Mouse (Mus musculus): ENCODE measurements around the gene Rimbp3. TPM values are rescaled to one million over a fixed set of nuclear protein-coding genes. Genes with fewer than 3 reads are reported as not detected.
A peak's percentile ranks its signal among the peaks of the same experiment; 100 is the strongest.
"Not testable (repeated sequence)": the region's sequence is repeated elsewhere in the genome, so short reads cannot be mapped to it uniquely, and the experiment has no call there.

The Rimbp3 gene
- under 1 TPM in 1 of 2 experiments, not detected in 1; 0.10 TPM for total RNA-seq (2021)
- long read RNA-seq, experiment 1 = 0 reads
- long read RNA-seq, experiment 2 = 0 reads

DNA sequence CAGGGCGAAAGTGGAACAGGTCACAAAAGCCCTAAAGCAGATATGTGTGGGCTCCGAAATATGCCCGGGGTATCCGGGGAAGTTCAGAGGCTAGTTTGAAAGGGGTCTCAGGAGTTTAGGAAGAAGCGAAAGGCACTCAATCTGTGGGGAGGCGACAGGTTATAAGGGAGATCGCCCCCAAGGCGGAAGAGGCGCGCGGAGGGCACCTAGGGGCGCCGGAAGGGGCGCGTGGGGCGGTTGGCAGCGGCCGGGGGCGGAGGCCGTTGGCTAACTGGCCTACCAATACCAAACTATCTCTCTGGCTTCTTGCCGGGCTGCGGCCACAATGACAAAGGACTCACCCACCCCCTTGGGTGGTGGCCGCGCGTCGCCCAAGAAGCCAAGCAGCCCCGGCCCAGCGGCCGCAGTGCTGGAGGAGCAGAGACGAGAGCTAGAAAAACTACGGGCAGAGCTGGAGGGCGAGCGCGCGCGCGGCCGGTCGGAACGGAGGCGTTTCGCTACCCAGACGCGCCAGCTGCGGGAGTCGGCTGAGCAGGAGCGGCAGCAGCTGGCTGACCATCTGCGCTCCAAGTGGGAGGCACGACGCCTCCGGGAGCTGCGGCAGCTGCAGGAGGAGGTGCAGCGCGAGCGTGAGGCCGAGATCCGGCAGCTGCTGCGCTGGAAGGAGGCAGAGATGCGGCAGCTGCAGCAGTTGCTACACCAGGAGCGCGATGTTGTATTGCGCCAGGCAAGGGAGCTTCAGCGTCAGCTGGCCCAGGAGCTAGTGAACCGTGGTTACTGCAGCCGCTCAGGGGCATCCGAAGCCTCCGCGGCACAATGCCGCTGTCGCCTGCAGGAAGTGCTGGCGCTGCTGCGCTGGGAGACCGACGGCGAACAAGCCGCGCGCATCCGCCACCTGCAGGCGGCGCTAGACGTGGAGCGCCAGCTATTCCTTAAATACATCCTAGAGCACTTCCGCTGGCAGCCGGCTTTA, at the start of gene Rimbp3:
TSS of gene Rimbp3 (plus strand) at position 215 of the 973 bp plus-strand sequence.
- intact Hi-C loops (cut with DNase I; ENCODE audit: low total_unique reads) = no loop called here

DNA sequence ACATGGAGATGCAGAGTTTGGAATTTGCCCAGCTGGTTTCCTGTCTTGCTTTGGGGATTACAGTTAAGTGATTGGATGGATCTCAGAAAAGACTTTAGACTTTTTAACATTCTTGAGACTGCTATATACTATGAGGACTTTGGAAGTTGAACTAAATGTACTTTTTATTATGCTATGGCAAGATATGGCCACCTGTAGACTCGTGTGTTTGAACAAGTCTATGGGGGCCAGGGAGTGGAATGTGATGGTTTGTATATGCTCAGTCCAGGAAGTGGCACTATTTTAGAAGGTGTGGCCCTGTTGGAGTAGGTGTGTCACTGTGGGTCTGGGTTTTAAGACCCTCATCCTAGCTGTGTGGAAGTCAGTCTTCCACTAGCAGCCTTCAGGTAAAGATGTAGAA, 42.9 kb upstream of the Rimbp3 start:
- DNase-seq; intact Hi-C loops (cut with DNase I; ENCODE audit: low total_unique reads): not testable (repeated sequence)

More for the DNA sequence above, at the start of gene Rimbp3:
- DNase-seq = peak; percentile 79

DNA sequence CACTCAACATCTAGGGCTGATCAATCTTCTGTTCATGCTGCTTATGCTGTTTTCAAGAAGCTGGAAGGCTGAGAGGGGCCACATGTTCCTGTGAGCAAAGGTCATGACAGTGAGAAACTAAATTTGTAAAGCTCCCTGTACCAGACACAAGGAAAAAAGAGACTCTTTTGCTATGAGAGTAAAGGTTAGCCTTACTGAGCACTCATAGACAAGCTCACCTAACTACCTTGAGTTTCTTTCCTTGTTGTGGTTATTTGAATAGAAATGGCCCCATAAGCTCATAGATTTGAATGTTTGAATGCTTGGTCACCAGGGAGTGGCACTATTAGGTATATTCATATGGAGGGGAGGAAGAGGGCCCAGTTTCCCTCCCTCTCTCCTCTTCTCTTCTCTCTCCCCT, 41.2 kb upstream of the Rimbp3 start:
- DNase-seq = no peak
- intact Hi-C loops (cut with DNase I; ENCODE audit: low total_unique reads) = no loop called here

DNA sequence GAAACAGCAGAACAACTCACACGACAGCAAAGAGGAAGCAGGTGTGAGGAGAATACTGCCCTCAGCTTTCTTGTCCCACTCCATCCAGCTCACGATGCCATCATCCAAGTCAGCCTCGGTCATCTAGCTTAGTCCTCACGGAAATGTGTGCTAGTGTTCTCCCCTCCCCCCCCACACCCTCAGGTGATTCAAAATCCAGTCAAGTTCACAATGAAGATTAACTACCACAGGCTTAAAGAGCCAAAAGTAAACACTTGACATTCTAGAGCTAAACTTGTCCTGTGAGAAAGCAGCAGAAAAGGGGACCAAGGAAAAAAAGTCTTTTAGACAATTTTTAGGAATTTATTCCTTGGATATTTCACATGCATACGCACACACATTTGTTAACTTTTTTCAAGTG, 40.4 kb upstream of the Rimbp3 start:
- intact Hi-C loops (cut with DNase I; ENCODE audit: low total_unique reads) = no loop called here
- DNase-seq = no peak

DNA sequence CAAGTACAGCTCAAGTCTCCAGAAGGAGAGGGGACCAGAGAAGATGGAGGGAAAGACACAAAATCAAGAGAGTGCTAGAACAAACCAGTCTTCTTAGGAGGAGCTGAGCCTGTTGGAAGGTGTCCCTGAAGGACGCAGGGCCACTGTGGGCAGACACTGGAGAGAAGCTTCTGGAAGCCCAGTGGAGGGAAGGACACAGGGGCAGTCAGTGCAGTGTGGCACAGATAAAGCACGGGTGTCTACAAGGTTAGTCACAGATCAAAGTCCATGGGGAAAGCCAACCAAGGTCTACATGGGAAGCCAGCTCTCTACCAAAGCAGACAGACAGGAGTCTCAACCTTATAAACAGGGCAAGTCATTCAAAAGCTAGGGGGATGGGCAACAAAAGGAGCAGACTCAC, 32.6 kb upstream of the Rimbp3 start:
- intact Hi-C loops (cut with DNase I; ENCODE audit: low total_unique reads) = no loop called here
- DNase-seq = no peak

DNA sequence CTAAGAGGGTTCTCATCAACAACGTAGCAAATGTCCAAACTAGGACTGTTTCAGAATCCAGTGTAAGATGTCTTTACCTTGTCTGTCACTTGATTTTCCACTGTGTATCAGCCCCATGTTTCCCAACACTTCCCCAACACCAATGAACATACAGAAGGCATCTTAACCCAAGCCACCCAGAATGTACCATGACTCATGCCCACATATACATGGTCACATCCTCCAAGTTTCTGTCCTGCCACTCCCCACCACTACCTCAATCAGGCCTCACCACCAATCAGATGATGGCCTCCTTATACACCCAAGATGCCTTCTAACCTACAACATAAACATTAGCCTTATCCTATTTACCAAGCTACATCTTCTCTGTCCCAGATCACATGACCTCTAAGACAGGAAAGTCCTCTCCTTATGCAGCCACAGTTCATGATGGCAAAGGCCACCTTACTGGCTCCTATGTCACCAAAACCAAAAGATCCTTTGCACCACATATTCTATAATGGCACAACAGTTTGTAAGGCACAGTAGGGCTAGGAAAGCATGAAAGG, 30.7 kb upstream of the Rimbp3 start:
- intact Hi-C loops (cut with DNase I; ENCODE audit: low total_unique reads) = no loop called here
- no peak for DNase-seq

DNA sequence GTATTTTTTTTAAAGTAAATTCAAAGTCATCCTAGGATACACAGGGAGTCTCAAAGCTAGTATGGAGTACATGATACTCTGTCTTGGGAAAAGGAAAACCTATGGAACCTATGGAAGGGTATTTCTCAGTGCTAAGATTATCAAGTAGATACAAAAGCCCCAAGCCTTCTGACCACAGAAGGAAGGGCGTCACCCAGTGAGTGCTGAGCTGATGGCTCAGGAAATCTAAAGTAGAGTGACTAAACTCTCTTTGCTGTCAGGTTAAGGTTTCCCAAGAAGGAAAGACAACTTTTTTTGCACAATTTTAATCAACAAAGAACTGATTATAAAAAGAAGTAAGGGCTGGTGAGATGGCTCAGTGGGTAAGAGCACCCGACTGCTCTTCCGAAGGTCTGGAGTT, 28.7 kb upstream of the Rimbp3 start:
- intact Hi-C loops (cut with DNase I; ENCODE audit: low total_unique reads) = no loop called here
- no peak for DNase-seq

DNA sequence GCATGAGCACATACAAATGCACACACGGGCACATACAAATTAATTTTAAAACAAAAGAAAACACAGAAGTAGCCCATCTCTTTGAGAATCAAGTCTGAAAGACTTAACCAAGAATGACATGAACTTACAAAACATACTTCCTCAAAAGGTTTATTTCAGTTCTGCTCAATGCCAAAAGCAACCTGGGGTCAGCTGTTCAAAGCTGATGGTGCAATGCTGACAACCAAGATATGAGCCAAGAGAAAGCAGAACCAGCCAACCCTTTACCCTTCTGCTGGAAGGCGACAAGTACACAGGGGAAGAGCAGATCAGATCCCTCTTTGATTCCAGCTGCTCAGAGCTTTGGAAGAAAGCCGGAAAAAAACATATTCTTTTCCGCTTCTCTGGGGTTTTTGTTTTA, 27.0 kb upstream of the Rimbp3 start:
- no peak for DNase-seq
- intact Hi-C loops (cut with DNase I; ENCODE audit: low total_unique reads) = no loop called here

DNA sequence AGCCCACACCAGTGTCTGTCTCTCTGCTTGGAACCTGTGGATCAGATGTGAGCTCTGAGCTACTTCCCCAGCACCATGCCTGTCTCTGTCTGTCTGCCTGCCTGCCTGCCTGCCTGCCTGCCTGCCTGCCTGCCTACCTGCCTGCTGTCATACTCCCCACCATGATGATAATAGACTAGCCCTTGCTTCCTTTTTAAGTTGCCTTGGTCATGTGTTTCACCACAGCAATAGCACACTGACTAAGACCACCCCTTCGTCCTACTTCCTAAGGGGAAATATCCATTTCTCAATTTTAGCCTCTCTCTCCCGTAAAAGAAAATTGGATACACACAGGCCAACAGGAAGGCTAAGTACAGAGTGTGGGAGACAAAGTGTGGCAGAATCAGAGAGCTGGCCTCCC, 26.3 kb upstream of the Rimbp3 start:
- DNase-seq = no peak
- intact Hi-C loops (cut with DNase I; ENCODE audit: low total_unique reads) = no loop called here

DNA sequence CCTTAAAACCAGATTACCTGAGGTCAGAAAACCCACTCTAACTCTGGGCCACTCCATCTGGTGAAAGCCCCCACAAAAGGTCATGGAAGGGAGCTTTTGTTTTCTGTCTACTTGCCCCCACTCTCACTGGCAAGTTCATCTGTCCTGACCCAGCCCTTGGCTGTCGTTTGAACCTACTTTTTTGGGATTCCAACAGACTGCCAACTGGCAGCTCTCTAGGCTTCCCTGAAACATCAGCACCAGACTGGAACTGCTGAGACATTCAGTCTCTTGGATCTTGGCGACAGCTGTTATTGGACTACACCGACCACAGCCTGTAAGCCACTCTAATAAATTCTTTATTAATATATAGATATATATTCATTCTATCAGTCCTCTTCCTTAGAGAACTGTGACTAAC, 25.4 kb upstream of the Rimbp3 start:
- DNase-seq = peak; percentile 10
- intact Hi-C loops (cut with DNase I; ENCODE audit: low total_unique reads) = no loop called here

DNA sequence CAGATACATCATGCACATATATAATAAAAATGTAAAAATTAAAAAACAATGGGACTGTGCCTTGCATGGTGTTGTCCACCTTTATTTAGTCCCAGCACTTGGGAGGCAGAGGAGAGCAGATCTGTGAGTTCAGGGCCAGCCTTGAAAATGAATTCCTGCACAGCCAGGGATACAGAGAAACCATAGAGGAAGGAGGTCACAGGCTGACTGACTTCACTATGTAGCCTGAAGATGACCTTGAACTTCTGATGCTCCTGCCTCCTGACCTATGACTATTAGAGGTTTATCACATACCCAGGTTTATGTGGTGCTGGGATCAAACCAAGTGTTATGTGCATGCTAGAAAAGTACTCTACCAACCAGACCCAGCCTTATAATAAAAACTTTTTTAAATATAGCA, 22.9 kb upstream of the Rimbp3 start:
- no peak for DNase-seq
- intact Hi-C loops (cut with DNase I; ENCODE audit: low total_unique reads) = no loop called here

DNA sequence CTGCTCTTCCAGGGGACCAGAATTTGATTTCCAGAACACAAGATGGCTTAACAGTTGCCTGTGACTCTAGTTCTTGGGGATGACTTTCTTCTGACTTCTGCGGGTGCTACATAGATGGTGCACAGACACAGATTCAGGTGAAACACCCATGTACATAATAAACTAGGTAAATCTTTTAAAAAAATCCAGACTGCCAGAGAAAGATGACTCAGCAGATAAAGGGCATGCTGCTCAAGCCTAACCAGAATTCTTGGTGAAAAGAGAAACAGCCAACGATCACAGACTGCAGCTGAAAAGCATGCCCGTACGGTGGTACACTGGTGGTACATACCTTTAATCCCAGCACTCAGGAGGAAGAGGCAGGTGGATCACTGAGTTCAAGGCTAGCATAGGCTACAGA, 14.6 kb upstream of the Rimbp3 start:
- no peak for DNase-seq
- intact Hi-C loops (cut with DNase I; ENCODE audit: low total_unique reads) = no loop called here

DNA sequence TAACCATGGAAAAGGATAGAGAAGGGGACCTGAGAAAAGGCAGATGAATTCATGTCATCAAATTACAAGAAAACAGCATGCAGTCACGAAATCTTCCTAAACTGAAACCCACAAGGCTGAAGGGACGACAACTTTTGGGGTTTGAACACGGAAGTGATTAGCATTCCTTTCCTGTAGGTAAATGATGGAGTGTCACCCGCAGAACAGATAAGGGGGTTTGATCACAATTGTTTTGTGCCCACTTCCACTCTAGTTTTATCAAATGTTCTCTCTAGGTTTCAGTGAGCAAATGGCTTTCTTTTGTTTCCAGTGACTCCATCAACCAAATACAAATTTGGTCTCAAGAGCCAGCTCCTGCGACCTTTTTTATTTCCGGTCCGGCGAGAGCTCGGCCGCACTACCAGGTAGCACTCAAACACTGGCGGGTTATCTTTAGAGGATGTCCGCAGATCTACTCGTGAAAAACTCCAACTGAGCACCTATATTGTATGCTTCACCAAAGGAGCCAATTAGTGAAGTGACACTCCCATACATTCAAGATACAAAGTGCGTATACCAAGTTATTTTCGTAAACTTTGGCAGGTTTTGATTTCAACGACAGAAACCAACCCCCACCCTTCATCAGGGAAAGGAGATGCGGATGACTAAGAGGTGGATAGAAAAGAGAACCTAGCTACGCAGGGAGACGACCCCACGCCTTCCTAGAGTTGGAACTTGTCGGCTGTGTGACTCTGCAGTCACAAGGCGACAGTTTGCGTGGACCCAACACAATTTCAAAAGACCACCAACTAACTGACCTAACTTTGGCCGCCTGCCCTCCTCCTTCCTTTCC, 8.1 kb upstream of the Rimbp3 start:
- intact Hi-C loops (cut with DNase I; ENCODE audit: low total_unique reads) = no loop called here
- DNase-seq = no peak

DNA sequence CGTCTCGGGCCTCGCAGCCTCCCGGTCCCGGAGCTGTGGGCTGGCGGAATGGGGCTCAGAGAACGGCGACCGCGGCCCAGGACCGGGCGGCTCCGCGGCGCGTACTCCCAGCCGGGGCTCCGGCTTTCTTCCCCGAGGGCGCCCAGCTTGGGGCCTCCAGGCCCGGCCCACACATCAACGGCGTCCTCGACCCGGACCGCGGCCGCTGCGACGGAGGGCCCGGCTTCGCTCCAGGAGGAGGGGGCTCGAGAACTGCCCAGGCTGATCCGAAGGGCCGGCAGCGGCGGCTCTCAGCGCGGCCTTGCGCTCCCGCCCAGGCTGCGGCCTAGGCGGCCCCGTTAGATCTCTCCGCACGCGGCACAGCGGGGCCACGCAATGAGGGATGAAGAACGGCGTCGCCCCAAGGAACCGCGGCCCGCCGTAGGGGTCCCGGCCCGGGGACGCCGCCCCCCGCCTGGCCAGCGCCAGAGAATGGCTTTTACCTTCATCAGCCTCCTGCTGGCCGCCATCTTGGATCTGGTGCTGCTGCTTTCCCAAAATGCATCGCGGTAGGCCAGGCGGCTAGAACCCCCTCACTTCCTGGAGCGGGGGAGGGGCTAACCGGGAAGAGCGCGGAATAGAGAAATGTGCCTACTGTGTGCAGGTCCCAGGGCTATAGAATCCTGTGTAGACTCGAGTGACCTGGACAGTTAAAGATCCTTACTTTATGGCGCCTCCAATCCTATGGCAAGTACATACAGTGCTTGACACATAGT, 7.3 kb upstream of the Rimbp3 start:
- intact Hi-C loops (cut with DNase I; ENCODE audit: low total_unique reads) = no loop called here
- peak; percentile 80 for DNase-seq

DNA sequence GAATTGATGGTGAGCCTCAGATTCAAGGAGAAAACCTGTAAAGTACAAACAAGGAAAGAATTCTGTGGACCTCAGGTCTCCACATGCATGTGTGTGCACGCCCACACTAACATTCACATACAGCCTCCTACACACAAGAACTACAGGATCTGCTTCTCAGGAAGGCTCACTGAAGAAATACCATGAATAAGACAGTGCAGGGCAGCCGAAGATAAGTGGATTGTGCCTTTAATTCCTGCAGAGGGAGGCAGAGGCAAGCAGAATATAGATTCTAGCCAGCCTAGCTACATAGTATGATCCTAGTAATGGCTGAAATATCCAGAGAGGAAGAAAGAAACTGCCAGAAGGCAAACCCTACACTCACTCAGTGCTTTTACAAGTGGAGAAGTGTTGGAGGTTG, 6.4 kb upstream of the Rimbp3 start:
- intact Hi-C loops (cut with DNase I; ENCODE audit: low total_unique reads) = no loop called here
- DNase-seq = no peak

DNA sequence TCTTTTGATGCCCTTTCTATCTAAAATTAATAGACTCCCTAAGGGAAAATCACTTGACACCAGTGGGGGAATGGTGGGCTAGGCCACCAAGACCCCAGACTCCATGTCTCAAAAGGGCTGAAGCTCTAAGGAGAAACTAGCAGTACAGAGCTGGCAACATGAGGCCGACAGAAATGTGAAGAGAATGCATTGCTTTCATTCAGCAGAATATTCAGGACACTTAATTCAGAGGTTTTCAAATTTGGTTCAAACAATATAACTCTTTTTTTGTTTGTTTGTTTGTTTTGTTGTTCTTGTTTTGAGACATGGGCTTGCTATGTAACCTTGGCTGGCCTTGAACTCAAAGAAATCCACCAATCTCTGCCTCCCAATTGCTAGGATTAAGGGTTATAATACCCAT, 5.9 kb upstream of the Rimbp3 start, which contains the start of gene Ube2l3:
TSS of gene Ube2l3 (minus strand) at position 101 of the 400 bp plus-strand sequence.
- DNase-seq = no peak
- intact Hi-C loops (cut with DNase I; ENCODE audit: low total_unique reads) = no loop called here

DNA sequence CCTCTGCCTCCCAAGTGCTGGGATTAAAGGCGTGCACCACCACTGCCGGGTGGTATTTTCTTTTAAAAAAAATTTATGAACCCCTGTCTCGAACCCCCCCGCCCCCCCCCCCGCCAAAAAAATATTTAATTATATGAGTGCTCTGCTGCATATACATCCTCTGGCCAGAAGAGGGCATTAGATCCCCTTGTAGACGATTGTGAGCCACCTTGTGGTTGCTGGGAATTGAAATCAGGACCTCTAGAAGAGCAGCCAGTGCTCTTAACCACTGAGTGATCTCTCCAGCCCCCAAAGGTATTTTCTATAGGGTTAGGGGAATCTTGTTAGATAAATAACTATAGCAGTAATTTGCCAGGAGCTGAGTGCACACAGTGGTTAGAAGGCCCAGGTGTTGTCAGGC, 3.4 kb upstream of the Rimbp3 start:
- intact Hi-C loops (cut with DNase I; ENCODE audit: low total_unique reads) = no loop called here
- DNase-seq = no peak

DNA sequence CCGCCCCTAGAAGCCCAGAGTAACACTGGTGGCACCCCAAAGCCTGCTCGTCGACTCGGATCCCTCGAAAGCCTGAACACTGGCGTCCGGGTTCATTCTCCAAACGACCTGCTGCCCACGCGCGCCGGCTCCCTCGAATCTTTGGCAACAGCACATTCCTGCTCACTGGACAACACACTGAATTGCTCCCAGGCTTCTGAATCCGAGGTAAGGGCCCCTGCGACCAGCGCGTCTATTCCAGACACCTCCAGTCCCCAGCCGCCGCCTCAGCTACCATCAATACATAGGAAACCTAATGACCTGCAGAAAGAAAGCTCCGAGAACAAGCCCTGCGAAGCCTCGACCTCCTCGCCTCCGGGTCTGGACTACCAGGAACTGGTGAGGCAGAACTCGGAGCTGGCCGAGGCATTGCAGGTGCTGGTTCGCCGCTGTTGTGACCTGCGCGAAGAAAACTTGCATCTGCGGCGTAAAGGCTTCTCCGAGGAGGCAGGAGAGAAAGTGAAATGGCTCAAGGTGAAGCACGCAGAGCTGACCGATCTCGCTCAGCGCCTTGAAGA, 1.1 kb downstream of the Rimbp3 start:
- DNase-seq = no peak

More for the DNA sequence above, 1.1 kb downstream of the Rimbp3 start:
- intact Hi-C loops (cut with DNase I; ENCODE audit: low total_unique reads) = no loop called here
